Mouse (Mus musculus): ENCODE measurements around the gene Inhbe. TPM values are rescaled to one million over a fixed set of nuclear protein-coding genes. Genes with fewer than 3 reads are reported as not detected.
A peak's percentile ranks its signal among the peaks of the same experiment; 100 is the strongest.

Inhbe gene
- polyA plus RNA-seq, 1 experiment from 2014 or later = 0.05 TPM

DNA sequence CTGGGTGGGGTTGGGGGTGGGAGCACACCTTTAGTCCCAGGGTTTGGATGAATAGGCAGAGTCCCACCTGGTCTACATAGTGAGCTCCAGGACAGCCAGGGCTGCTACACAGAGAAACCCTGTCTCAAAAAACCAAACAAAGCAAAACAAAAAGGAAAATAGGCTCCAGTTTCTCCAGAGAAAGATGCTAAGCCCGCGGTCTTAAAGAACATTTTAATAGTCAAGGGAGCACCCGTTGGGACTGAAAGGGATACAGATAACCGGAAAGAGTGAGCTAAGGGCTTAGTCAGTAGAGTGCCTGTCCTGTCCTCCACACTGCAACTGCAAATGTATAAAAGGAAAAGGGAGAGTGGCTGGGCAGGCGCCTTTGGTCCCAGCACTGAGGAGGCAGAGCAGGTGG is 12.9 kb upstream of the Inhbe start:
- Histone ChIP-seq H3K9ac (no peak overlapping the region), H3K4me2 (no peak overlapping the region), H3K36me3 (no peaks in the 10 kb centered on the region), H3K27me3 (replicated peaks) (no peaks in the 10 kb centered on the region), H3K4me3 (replicated peaks) (no peak overlapping the region), H3K4me1 (no peaks in the 10 kb centered on the region), H3K9me3 (no peaks in the 10 kb centered on the region), H3K27ac (no peak overlapping the region)
- 72% methylated on average over 5 of the region's 5 CpGs for WGBS
- no peak for ATAC-seq (ENCODE audit: insufficient read depth, low FRiP score, low read depth)

DNA sequence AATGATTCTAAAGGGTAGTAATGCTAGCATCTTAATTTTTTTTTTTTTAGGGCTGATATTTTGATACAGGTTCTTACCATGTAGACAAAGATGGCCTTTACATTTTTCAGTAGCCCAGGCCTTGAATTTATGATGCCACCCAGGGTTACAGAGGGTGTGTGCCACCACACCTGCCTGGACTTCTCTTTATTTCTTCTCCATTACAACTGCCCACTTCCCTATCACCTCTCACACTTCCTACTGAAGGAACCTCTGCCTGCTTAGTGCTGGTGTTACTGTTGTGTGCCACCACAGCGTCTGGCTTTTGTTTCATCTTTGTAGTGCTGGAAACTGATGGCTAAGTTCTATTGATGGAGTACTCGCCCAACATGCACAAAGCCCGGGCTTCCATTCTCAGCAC is 6.5 kb upstream of the Inhbe start:
- WGBS = 81% methylated on average over 3 of the region's 3 CpGs
- Histone ChIP-seq H3K27ac (no peak overlapping the region), H3K36me3 (no peaks in the 10 kb centered on the region), H3K27me3 (replicated peaks) (no peaks in the 10 kb centered on the region), H3K9ac (no peak overlapping the region), H3K4me3 (replicated peaks) (no peak overlapping the region), H3K4me2 (no peak overlapping the region), H3K4me1 (no peaks in the 10 kb centered on the region), H3K9me3 (no peaks in the 10 kb centered on the region)
- ATAC-seq (ENCODE audit: insufficient read depth, low FRiP score, low read depth) = no peak

DNA sequence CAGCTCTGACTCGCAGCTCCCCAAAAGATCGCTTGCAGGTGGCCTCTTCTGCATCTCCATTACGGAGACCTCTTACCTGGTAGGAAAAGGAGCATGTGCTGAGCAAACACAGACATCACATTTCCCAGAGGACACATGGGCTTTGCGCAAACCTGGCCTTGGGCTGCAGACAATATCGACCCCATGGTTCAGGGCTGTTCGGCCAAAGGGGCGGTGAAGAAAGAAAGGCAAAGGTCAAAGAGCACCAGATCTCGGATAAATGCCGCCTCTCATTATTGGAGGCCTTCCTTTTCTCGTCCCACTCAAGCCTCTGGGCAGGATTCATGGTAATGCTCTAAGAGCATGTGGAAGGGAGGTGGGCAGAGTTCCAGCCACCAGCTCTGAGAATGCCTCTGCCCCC is 1.1 kb upstream of the Inhbe start:
- H3K36me3 ChIP-seq = no peaks in the 10 kb centered on the region
- 68% methylated on average over 10 of the region's 10 CpGs for WGBS
- no peak overlapping the region for H3K27ac ChIP-seq
- no peaks in the 10 kb centered on the region for H3K27me3 ChIP-seq (replicated peaks)
- H3K4me1 ChIP-seq = 0 out of 2 replicates have a peak, but pooled peaks cover 2% of the 10 kb centered on the region
- no peak for ATAC-seq (ENCODE audit: insufficient read depth, low FRiP score, low read depth)
- no peak overlapping the region for H3K9ac ChIP-seq
- no peaks in the 10 kb centered on the region for H3K9me3 ChIP-seq
- no peak overlapping the region for H3K4me3 ChIP-seq (replicated peaks)
- no peak overlapping the region for H3K4me2 ChIP-seq

DNA sequence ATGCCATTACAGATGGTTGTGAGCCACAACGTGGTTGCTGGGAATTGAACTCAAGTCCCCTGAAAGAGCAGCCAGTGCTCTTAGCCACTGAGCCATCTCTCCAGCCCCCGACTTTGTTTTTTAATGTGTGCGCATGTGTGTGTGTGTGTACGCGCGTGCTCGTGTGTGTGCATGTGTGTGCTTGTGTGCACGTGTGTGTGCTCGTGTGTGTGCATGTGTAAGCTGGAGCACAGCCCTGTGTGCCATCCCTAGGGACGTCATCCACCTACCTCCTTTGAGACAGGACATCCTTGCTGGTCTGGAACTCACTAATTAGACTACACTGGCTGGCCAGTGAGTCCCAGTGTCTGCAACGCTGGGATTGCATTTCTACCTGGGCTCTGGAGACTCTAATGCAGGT is 1.4 kb downstream of the Inhbe start:
- ATAC-seq (ENCODE audit: insufficient read depth, low FRiP score, low read depth) = no peak
- 0 out of 2 replicates have a peak, but pooled peaks cover 2% of the 10 kb centered on the region for H3K4me1 ChIP-seq
- no peaks in the 10 kb centered on the region for H3K9me3 ChIP-seq
- WGBS = 91% methylated on average over 11 of the region's 11 CpGs
- H3K9ac ChIP-seq = no peak overlapping the region
- no peaks in the 10 kb centered on the region for H3K36me3 ChIP-seq
- no peak overlapping the region for H3K4me2 ChIP-seq
- no peak overlapping the region for H3K4me3 ChIP-seq (replicated peaks)
- H3K27ac ChIP-seq = no peak overlapping the region
- no peaks in the 10 kb centered on the region for H3K27me3 ChIP-seq (replicated peaks)

DNA sequence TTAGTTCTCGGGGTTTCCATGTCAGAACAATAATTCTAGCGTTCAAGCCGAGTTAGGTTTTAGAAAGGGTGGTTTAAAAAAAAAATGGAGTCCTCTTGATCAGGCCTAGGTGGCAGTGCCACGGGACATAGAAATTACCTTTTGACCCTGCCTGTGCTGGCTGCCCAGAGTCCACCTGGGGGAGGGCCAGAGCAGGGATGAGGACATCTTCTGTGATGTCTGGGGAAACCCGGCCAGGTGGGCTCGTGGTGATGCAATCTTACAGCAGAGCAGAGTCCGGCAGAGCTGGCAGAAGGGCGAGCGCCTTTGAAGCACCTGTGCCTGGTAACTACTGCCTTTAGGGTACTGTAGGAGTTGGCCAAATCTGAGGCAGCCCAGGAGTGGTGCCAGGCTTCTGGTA is 2.0 kb downstream of the Inhbe start:
- no peak for ATAC-seq (ENCODE audit: insufficient read depth, low FRiP score, low read depth)
- 79% methylated on average over 9 of the region's 9 CpGs for WGBS

DNA sequence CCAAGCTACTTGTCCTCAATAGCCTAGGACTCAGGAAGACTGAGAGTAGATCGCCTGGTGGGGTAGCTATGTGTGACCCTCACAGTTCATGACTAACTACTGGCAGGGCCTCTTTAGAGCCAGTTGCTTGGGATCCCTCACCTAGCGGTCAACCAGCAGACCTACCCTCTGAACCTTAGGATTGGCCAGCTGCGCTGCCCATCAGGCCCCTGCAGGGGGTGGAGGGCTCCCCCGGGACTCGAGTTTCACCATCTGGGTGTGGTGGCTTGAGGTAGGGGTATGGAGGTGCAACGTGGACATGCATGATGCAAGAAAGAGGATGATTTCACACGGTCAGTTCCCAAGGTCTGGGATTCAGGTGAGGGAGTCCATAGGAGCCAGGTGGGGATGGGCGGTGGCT is 2.5 kb downstream of the Inhbe start:
- Histone ChIP-seq H3K36me3 (no peaks in the 10 kb centered on the region), H3K27ac (no peak overlapping the region), H3K27me3 (replicated peaks) (no peaks in the 10 kb centered on the region), H3K4me2 (no peak overlapping the region), H3K9ac (no peak overlapping the region), H3K9me3 (no peaks in the 10 kb centered on the region), H3K4me3 (replicated peaks) (no peak overlapping the region), H3K4me1 (0 out of 2 replicates have a peak, but pooled peaks cover 2% of the 10 kb centered on the region)
- ATAC-seq (ENCODE audit: insufficient read depth, low FRiP score, low read depth) = no peak; the same call in 1 of the 2 replicates
- WGBS = 66% methylated on average over 8 of the region's 8 CpGs

More for the DNA sequence above, 2.0 kb downstream of the Inhbe start:
- Histone ChIP-seq H3K4me1 (0 out of 2 replicates have a peak, but pooled peaks cover 2% of the 10 kb centered on the region), H3K27me3 (replicated peaks) (no peaks in the 10 kb centered on the region), H3K4me3 (replicated peaks) (no peak overlapping the region), H3K9me3 (no peaks in the 10 kb centered on the region), H3K36me3 (no peaks in the 10 kb centered on the region), H3K4me2 (no peak overlapping the region), H3K27ac (no peak overlapping the region), H3K9ac (no peak overlapping the region)

DNA sequence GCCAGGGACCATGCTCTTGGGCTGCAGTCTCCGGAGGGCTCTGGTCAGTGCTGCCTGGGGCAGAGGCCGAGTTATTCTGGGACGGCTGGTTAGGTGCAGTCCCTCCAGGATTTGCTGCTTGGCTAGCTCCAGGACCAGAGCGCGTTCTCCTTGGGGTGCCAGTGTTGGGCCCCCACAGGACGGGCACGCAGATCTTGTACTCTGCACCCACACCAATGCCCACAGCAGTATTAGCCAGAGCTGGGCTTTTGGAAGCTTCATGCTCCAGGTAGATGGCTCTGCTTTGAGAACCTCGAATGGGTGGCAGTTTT is 3.0 kb downstream of the Inhbe start:
- Histone ChIP-seq H3K4me2 (no peak overlapping the region; the same call in 1 of the 2 replicates), H3K9ac (no peak overlapping the region), H3K9me3 (no peaks in the 10 kb centered on the region), H3K36me3 (no peaks in the 10 kb centered on the region), H3K27me3 (replicated peaks) (no peaks in the 10 kb centered on the region), H3K4me1 (0 out of 2 replicates have a peak, but pooled peaks cover 2% of the 10 kb centered on the region), H3K4me3 (replicated peaks) (no peak overlapping the region), H3K27ac (no peak overlapping the region)
- 81% methylated on average over 8 of the region's 8 CpGs for WGBS
- ATAC-seq (ENCODE audit: insufficient read depth, low FRiP score, low read depth) = no peak

DNA sequence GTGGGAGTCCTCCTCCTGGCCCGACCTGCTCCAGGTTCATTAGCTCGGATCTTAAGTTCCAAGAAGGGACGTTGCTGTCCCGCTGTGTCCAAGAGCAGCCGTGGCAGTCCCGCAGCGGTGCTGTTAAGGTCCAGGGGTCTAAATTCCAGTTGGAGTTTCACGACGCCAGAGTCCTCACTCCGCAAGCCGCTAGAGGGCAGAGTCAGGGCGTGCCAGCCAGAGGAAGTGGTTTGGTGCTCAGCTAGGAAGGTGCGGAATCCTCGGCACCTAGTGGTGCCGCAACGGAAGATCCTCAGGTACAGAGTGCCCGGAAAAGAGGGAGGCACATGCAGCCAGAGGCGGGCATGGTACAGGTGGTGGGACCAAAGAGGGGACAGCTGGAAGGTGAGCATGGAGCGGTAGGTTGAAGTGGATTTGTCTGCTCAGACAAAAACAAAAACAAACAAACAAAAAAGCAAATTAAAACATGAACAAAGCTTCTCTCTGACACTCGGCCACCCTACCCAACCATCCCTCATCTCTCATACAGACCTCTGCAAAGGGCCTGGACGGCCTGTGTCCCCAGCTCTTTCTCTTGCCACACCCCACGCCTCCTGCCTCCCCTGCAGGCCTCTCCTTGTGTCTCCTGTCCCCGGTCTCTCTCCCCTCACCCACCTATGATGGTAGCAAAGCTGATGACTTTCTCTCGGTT is 3.5 kb downstream of the Inhbe start:
- no peaks in the 10 kb centered on the region for H3K9me3 ChIP-seq
- H3K4me3 ChIP-seq (replicated peaks) = peak overlapping the region; percentile 16; the same call in 1 of the 2 replicates
- H3K9ac ChIP-seq = no peak overlapping the region
- H3K27ac ChIP-seq = no peak overlapping the region
- H3K4me1 ChIP-seq = 0 out of 2 replicates have a peak, but pooled peaks cover 2% of the 10 kb centered on the region
- 11% methylated on average over 24 of the region's 24 CpGs for WGBS
- H3K36me3 ChIP-seq = no peaks in the 10 kb centered on the region
- ATAC-seq (ENCODE audit: insufficient read depth, low FRiP score, low read depth) = peak; percentile 70
- H3K4me2 ChIP-seq = peak overlapping the region; percentile 52
- H3K27me3 ChIP-seq (replicated peaks) = no peaks in the 10 kb centered on the region

DNA sequence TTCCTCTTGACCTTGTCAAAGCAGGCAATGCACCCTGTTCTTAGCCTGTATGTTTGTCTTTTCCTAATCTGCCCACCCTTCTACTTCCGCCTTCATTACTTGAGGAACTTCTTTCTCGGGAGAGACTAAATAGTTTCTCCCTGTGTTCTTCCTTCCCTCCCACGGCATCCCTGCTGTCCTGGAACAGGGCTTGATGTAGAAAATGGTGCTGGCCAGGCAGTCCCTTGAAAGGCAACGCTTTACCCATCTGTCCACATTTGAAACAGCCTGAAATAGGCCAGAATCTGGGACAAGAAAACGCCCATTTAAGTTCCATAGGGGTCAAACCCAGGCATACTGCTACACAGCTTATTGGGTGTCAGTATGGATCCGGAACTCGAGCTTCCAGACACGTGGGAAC is 4.4 kb downstream of the Inhbe start:
- 69% methylated on average over 8 of the region's 8 CpGs for WGBS
- Histone ChIP-seq H3K27ac (no peak overlapping the region), H3K4me3 (replicated peaks) (no peak overlapping the region), H3K9me3 (no peaks in the 10 kb centered on the region), H3K4me1 (0 out of 2 replicates have a peak, but pooled peaks cover 2% of the 10 kb centered on the region), H3K27me3 (replicated peaks) (no peaks in the 10 kb centered on the region), H3K36me3 (no peaks in the 10 kb centered on the region), H3K9ac (no peak overlapping the region), H3K4me2 (no peak overlapping the region)
- ATAC-seq (ENCODE audit: insufficient read depth, low FRiP score, low read depth) = no peak

DNA sequence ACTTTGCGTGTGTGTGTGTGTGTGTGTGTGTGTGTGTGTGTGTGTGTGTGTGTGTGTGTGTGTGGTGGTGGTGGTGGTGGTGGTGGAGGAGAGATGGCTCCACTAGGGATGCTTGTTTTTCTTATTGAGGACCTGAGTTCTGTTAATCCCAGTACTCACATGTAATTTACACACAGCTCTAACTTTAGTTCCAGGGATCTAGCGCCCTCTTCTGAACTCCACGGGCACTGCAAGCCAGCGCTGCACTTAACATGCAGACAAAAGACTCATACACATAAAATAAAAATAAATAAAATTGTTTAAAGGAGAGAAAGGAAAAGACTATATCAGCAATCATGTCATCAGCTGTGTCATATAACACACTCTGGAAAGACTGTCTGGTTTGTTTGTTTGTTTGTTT is 5.3 kb downstream of the Inhbe start:
- Histone ChIP-seq H3K27ac (no peak overlapping the region), H3K27me3 (replicated peaks) (no peaks in the 10 kb centered on the region), H3K9ac (no peak overlapping the region), H3K4me2 (no peak overlapping the region), H3K4me1 (0 out of 2 replicates have a peak, but pooled peaks cover 2% of the 10 kb centered on the region), H3K36me3 (no peaks in the 10 kb centered on the region), H3K9me3 (no peaks in the 10 kb centered on the region), H3K4me3 (replicated peaks) (no peak overlapping the region)
- WGBS = 70% methylated on average over 4 of the region's 4 CpGs
- ATAC-seq (ENCODE audit: insufficient read depth, low FRiP score, low read depth) = no peak

DNA sequence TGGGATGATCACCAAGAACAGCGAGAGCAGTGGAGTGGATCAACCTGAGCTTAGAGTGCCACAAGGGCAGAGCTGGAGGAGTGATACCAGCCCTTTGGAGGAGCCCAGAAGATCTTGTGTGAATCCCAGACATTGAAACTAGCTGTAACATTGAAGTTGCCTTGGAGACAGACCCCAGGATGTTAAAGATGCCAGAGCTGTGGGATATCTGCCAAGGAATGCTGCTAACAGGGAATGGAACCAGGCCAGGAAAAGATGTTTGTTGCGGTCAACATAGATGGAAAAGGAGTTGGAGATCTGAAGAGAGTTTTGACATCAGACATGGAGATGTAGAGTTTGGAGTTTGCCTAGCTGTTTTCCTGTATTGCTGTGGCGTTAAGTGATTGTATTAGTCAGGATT is 8.0 kb downstream of the Inhbe start:
- Histone ChIP-seq H3K4me3 (replicated peaks) (no peak overlapping the region), H3K27me3 (replicated peaks) (peaks cover 5% of the 10 kb centered on the region; the same call in 1 of the 2 replicates), H3K4me1 (peaks cover 8% of the 10 kb centered on the region; the same call in 1 of the 2 replicates), H3K4me2 (no peak overlapping the region), H3K36me3 (no peaks in the 10 kb centered on the region), H3K9ac (no peak overlapping the region), H3K9me3 (no peaks in the 10 kb centered on the region), H3K27ac (no peak overlapping the region)
- WGBS = 78% methylated on average over 3 of the region's 3 CpGs
- ATAC-seq (ENCODE audit: insufficient read depth, low FRiP score, low read depth) = no peak

DNA sequence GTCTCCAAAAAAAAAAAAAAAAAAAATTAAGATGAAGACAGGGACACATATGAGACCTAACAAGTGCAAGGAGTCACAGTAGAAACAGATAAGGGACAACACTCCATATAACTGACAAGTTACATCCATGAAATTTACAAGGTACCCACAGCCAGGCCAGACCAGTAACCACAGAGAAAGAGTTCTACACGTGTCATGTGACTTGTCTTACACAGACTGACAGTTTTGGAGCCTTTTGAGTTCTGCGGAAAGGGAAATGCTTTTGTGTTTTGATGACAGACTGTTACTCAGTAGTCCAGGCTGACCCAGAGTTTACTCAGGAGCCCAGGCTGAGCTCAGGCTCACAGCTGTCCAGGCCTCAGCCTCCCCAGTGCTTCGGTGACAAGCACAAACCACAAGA is 11.2 kb downstream of the Inhbe start:
- Histone ChIP-seq H3K9me3 (no peaks in the 10 kb centered on the region), H3K9ac (no peak overlapping the region), H3K4me2 (no peak overlapping the region), H3K4me3 (replicated peaks) (no peak overlapping the region), H3K27ac (no peak overlapping the region), H3K36me3 (no peaks in the 10 kb centered on the region), H3K27me3 (replicated peaks) (peaks cover 10% of the 10 kb centered on the region), H3K4me1 (peaks cover 15% of the 10 kb centered on the region; the same call in 1 of the 2 replicates)
- 69% methylated on average over 3 of the region's 3 CpGs for WGBS
- ATAC-seq (ENCODE audit: insufficient read depth, low FRiP score, low read depth) = no peak
